Mouse (Mus musculus): ENCODE measurements around the gene Ywhag. TPM values are rescaled to one million over a fixed set of nuclear protein-coding genes. Genes with fewer than 3 reads are reported as not detected.

Ywhag gene
- polyA plus RNA-seq, 1 experiment from 2014 or later = 193 TPM

GRCm38 (mm10) chr5:135916601-135917000, 17.8 kb downstream of the Ywhag start:
- Histone ChIP-seq H3K27me3 (ENCODE audit: insufficient read depth, low read length) (no peaks in the 10 kb centered on the region), H3K36me3 (ENCODE audit: insufficient read depth, low read length) (peaks cover 48% of the 10 kb centered on the region), H3K9me3 (ENCODE audit: low read length) (no peaks in the 10 kb centered on the region), H3K4me1 (ENCODE audit: insufficient read depth, low read length) (no peaks in the 10 kb centered on the region), H3K4me2 (replicated peaks; ENCODE audit: low read depth, low read length) (no peak overlapping the region), H3K9ac (replicated peaks; ENCODE audit: low read length) (no peak overlapping the region), H3K27ac (ENCODE audit: low read length) (no peak overlapping the region), H3K4me3 (ENCODE audit: low read length) (no peak overlapping the region)
- ATAC-seq (ENCODE audit: low FRiP score, low TSS enrichment) = no peak
- 96% methylated on average over 3 of the region's 3 CpGs for WGBS

DNA sequence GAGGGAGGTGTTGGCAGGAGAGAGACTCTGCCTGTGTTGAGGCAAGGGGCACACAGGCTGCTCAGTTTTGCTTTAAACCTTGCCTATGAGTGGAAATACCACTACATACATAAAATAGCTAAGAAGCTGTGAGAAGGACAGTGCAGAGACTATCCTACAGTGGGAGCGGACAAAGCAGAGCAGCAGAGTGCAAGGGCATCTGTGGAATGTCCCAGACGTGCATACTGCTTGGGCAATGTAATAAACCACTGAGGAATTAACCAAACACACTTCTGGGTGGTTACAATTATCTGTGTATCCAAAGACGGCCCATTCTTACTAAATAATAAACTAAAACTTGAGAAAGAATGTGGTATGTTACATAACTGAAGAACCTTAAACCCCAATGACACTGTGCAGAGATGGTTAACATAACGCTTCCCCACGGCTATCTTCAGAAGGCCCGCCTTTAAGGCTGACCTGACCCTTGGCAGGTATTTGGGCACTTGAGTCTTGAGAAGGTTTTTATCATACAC, 18.3 kb downstream of the Ywhag start:
- Histone ChIP-seq H3K9me3 (ENCODE audit: low read length) (no peaks in the 10 kb centered on the region), H3K4me3 (ENCODE audit: low read length) (no peak overlapping the region), H3K4me2 (replicated peaks; ENCODE audit: low read depth, low read length) (no peak overlapping the region), H3K27ac (ENCODE audit: low read length) (no peak overlapping the region), H3K36me3 (ENCODE audit: insufficient read depth, low read length) (peaks cover 48% of the 10 kb centered on the region), H3K4me1 (ENCODE audit: insufficient read depth, low read length) (no peaks in the 10 kb centered on the region), H3K27me3 (ENCODE audit: insufficient read depth, low read length) (no peaks in the 10 kb centered on the region), H3K9ac (replicated peaks; ENCODE audit: low read length) (no peak overlapping the region)
- no peak for ATAC-seq (ENCODE audit: low FRiP score, low TSS enrichment)
- WGBS = 85% methylated on average over 6 of the region's 6 CpGs

- Histone ChIP-seq H3K27ac (ENCODE audit: low read length) (no peak overlapping the region), H3K4me3 (ENCODE audit: low read length) (no peak overlapping the region), H3K9me3 (ENCODE audit: low read length) (no peaks in the 10 kb centered on the region), H3K4me1 (ENCODE audit: insufficient read depth, low read length) (no peaks in the 10 kb centered on the region), H3K9ac (replicated peaks; ENCODE audit: low read length) (no peak overlapping the region), H3K4me2 (replicated peaks; ENCODE audit: low read depth, low read length) (no peak overlapping the region), H3K36me3 (ENCODE audit: insufficient read depth, low read length) (peaks cover 59% of the 10 kb centered on the region), H3K27me3 (ENCODE audit: insufficient read depth, low read length) (no peaks in the 10 kb centered on the region)
- 67% methylated on average over 6 of the region's 6 CpGs for WGBS
- ATAC-seq (ENCODE audit: low FRiP score, low TSS enrichment) = no peak
These were observed 20.3 kb downstream of the Ywhag start for GRCm38 (mm10) chr5:135914156-135914555.

DNA sequence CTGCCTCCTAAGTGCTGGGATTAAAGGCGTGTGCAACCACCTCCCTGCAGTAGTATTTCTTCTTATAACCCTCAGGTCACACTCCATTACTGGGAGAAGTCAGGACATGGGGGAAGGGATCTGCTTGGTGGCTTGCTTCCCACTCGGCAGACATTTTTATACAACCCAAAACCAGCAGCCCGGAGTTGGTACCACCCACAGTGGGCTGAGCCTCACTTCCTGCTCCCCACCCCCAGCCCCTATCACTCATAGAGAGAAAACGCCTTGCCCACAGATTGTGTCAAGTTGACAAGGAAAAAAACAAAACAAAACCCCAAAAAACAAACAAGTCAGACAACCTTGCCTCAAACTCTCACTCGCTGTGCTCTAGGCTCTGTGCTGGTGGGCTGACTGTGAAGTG, 21.2 kb downstream of the Ywhag start:
- ATAC-seq (ENCODE audit: low FRiP score, low TSS enrichment) = no peak

DNA sequence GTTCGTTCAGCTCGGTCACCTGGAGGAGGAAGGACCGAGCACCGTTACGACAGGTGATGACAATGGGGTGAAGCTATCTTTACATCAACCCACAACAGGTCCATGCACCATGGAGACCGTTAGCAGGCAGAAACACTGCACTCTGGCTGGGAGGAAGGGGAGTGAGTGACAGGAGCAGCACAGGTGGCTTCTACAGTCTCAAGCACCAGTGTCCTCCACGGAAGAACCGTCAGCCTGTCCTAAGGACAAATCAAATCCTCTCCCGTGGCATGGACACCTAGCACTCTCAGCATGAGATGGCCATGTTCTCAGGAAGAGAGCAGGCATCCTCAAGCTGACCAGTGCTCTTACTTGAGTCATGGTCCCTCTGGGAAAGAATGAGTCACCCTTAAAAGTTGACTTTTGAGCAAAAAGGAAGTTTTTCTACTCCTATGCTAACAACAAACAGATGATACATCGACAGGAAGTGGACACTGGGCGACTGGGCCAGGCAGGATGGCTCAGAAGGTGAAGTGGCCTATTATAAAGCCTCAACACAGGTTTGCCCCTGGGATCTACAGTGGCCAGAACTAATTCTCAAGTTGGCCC, 22.7 kb downstream of the Ywhag start:
- Histone ChIP-seq H3K9me3 (ENCODE audit: low read length) (no peaks in the 10 kb centered on the region), H3K36me3 (ENCODE audit: insufficient read depth, low read length) (peaks cover 49% of the 10 kb centered on the region), H3K9ac (replicated peaks; ENCODE audit: low read length) (no peak overlapping the region), H3K4me1 (ENCODE audit: insufficient read depth, low read length) (0 out of 2 replicates have a peak, but pooled peaks cover 2% of the 10 kb centered on the region), H3K4me3 (ENCODE audit: low read length) (no peak overlapping the region), H3K4me2 (replicated peaks; ENCODE audit: low read depth, low read length) (no peak overlapping the region), H3K27ac (ENCODE audit: low read length) (no peak overlapping the region), H3K27me3 (ENCODE audit: insufficient read depth, low read length) (no peaks in the 10 kb centered on the region)
- 89% methylated on average over 11 of the region's 11 CpGs for WGBS
- ATAC-seq (ENCODE audit: low FRiP score, low TSS enrichment) = no peak

More for the DNA sequence above, 21.2 kb downstream of the Ywhag start:
- Histone ChIP-seq H3K9me3 (ENCODE audit: low read length) (no peaks in the 10 kb centered on the region), H3K4me1 (ENCODE audit: insufficient read depth, low read length) (no peaks in the 10 kb centered on the region), H3K4me3 (ENCODE audit: low read length) (no peak overlapping the region), H3K36me3 (ENCODE audit: insufficient read depth, low read length) (peaks cover 53% of the 10 kb centered on the region), H3K27ac (ENCODE audit: low read length) (no peak overlapping the region), H3K4me2 (replicated peaks; ENCODE audit: low read depth, low read length) (no peak overlapping the region), H3K9ac (replicated peaks; ENCODE audit: low read length) (no peak overlapping the region), H3K27me3 (ENCODE audit: insufficient read depth, low read length) (no peaks in the 10 kb centered on the region)
- WGBS = 70% methylated on average over 5 of the region's 5 CpGs

- 90% methylated on average over 25 of the region's 25 CpGs for WGBS
- peaks cover 6% of the 10 kb centered on the region; the same call in 1 of the 2 replicates for H3K4me1 ChIP-seq (ENCODE audit: insufficient read depth, low read length)
- no peaks in the 10 kb centered on the region for H3K27me3 ChIP-seq (ENCODE audit: insufficient read depth, low read length)
- no peak overlapping the region for H3K4me2 ChIP-seq (replicated peaks; ENCODE audit: low read depth, low read length)
- H3K4me3 ChIP-seq (ENCODE audit: low read length) = no peak overlapping the region
- no peaks in the 10 kb centered on the region for H3K9me3 ChIP-seq (ENCODE audit: low read length)
- no peak for ATAC-seq (ENCODE audit: low FRiP score, low TSS enrichment)
- no peak overlapping the region for H3K27ac ChIP-seq (ENCODE audit: low read length)
- no peak overlapping the region for H3K9ac ChIP-seq (replicated peaks; ENCODE audit: low read length)
- peaks cover 47% of the 10 kb centered on the region for H3K36me3 ChIP-seq (ENCODE audit: insufficient read depth, low read length)
These were observed 23.6 kb downstream of the Ywhag start for GRCm38 (mm10) chr5:135910813-135911212.

DNA sequence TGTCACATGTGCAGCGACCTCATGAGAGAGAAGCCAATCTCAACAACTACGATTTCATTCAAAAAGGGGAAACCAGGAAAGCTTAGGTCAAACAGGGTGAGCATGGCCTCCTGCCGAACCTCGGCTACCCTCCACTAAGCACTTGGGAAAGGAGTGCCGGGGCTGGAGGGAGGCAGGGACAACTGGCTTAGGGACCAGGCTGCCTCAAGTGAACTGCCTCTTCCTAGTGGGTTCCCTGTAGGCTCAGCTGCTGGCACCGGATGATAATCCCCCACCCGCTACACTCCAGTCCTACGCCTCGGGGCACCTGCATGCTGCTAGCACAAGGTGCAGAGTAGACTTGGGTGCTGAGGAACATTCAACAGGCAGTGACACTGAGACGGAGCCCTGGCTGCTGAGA, 24.8 kb downstream of the Ywhag start:
- no peak overlapping the region for H3K9ac ChIP-seq (replicated peaks; ENCODE audit: low read length)
- H3K4me2 ChIP-seq (replicated peaks; ENCODE audit: low read depth, low read length) = no peak overlapping the region
- H3K27ac ChIP-seq (ENCODE audit: low read length) = no peak overlapping the region
- peaks cover 46% of the 10 kb centered on the region for H3K36me3 ChIP-seq (ENCODE audit: insufficient read depth, low read length)
- no peak overlapping the region for H3K4me3 ChIP-seq (ENCODE audit: low read length)
- H3K27me3 ChIP-seq (ENCODE audit: insufficient read depth, low read length) = no peaks in the 10 kb centered on the region
- no peak for ATAC-seq (ENCODE audit: low FRiP score, low TSS enrichment)
- H3K4me1 ChIP-seq (ENCODE audit: insufficient read depth, low read length) = peaks cover 6% of the 10 kb centered on the region; the same call in 1 of the 2 replicates
- WGBS = 83% methylated on average over 10 of the region's 10 CpGs
- no peaks in the 10 kb centered on the region for H3K9me3 ChIP-seq (ENCODE audit: low read length)

GRCm38 (mm10) chr5:135908989-135909388, 25.4 kb downstream of the Ywhag start:
- Histone ChIP-seq H3K9ac (replicated peaks; ENCODE audit: low read length) (0 out of 2 replicates have a peak overlapping the region, but pooled peaks have one; percentile 26), H3K27ac (ENCODE audit: low read length) (no peak overlapping the region), H3K27me3 (ENCODE audit: insufficient read depth, low read length) (no peaks in the 10 kb centered on the region), H3K4me2 (replicated peaks; ENCODE audit: low read depth, low read length) (no peak overlapping the region), H3K9me3 (ENCODE audit: low read length) (no peaks in the 10 kb centered on the region), H3K4me1 (ENCODE audit: insufficient read depth, low read length) (peaks cover 12% of the 10 kb centered on the region; the same call in 1 of the 2 replicates), H3K36me3 (ENCODE audit: insufficient read depth, low read length) (peaks cover 43% of the 10 kb centered on the region), H3K4me3 (ENCODE audit: low read length) (no peak overlapping the region)
- 89% methylated on average over 16 of the region's 16 CpGs for WGBS
- no peak for ATAC-seq (ENCODE audit: low FRiP score, low TSS enrichment)

DNA sequence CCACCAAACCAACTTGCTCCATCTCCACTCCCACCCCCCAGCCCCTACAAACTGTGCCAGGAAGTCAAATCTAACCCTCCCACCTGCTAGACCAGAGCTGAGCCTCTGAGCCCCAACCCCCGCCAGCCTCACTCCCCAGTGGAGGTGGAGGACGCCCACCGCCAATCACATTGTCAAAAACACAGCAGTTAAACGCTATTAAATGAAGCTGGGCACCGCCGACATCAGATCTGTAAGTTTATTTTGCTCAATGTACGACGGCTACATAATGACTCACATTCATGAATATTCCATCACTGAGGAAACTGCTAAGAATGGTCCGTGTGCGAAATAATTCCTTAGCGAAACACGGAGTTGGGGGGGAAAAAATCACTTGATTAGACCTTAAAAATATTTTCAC, 26.2 kb downstream of the Ywhag start:
- H3K4me1 ChIP-seq (ENCODE audit: insufficient read depth, low read length) = peaks cover 14% of the 10 kb centered on the region; the same call in 1 of the 2 replicates
- no peak overlapping the region for H3K4me2 ChIP-seq (replicated peaks; ENCODE audit: low read depth, low read length)
- H3K9ac ChIP-seq (replicated peaks; ENCODE audit: low read length) = no peak overlapping the region
- H3K4me3 ChIP-seq (ENCODE audit: low read length) = no peak overlapping the region
- H3K27ac ChIP-seq (ENCODE audit: low read length) = no peak overlapping the region
- WGBS = 75% methylated on average over 12 of the region's 12 CpGs
- no peaks in the 10 kb centered on the region for H3K9me3 ChIP-seq (ENCODE audit: low read length)
- H3K36me3 ChIP-seq (ENCODE audit: insufficient read depth, low read length) = peaks cover 41% of the 10 kb centered on the region
- ATAC-seq (ENCODE audit: low FRiP score, low TSS enrichment) = no peak
- H3K27me3 ChIP-seq (ENCODE audit: insufficient read depth, low read length) = no peaks in the 10 kb centered on the region

DNA sequence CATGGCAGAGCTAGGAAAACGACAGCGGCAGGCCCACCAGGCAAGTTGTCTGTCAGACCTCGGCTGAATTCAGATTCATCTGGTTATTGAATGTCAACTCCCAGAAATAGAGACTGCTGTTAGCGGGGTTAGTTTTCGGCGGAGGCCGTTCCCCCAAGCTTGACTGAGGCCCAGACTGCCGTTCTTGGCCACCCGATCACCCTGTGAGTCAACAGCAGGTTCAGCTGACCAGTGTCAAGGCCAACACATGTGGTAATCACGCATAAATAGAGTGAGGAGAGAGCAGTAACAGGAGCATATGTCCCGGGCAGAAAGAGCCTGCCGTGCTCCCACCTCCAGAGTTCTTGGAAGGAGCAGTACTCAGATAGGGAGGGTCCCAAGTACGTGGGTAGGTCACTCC, 27.2 kb downstream of the Ywhag start:
- Histone ChIP-seq H3K27me3 (ENCODE audit: insufficient read depth, low read length) (no peaks in the 10 kb centered on the region), H3K9ac (replicated peaks; ENCODE audit: low read length) (no peak overlapping the region), H3K36me3 (ENCODE audit: insufficient read depth, low read length) (peaks cover 36% of the 10 kb centered on the region), H3K4me1 (ENCODE audit: insufficient read depth, low read length) (peaks cover 17% of the 10 kb centered on the region; the same call in 1 of the 2 replicates), H3K4me2 (replicated peaks; ENCODE audit: low read depth, low read length) (no peak overlapping the region), H3K9me3 (ENCODE audit: low read length) (no peaks in the 10 kb centered on the region), H3K27ac (ENCODE audit: low read length) (no peak overlapping the region), H3K4me3 (ENCODE audit: low read length) (no peak overlapping the region)
- WGBS = 61% methylated on average over 13 of the region's 13 CpGs
- ATAC-seq (ENCODE audit: low FRiP score, low TSS enrichment) = no peak
